Mouse (Mus musculus) midbrain, embryonic 14.5 days (tissue): ENCODE results near the gene Tns1. TPM values are rescaled to one million over a fixed set of nuclear protein-coding genes. Genes with fewer than 3 reads are reported as not detected.

Source experiments
- ATAC-seq: fragments of 200-750 bp; cut with Nextera tagmentation; 2 replicates; pipeline ENCODE4 v1.8.0; 2017; ENCODE audit warnings: moderate number of reproducible peaks, moderate library complexity; ENCODE audit not compliant: low FRiP score, low TSS enrichment
- DNase-seq: peaks from one replicate; pipeline ENCODE4 v3.0.0-alpha.2; 2015
- H3K27ac ChIP-seq: fragments of 300-500 bp; sonication (generic); replicated peaks from 2 replicates; pipeline ENCODE4 v1.5.1; 2014; ENCODE audit warnings: mild to moderate bottlenecking, low read depth, low read length, moderate library complexity
- H3K27me3 ChIP-seq: fragments of 300-500 bp; sonication (generic); 2 replicates; pipeline ENCODE4 v1.6.1; 2014; ENCODE audit warnings: low read length, control low read depth, mixed read lengths; ENCODE audit not compliant: control insufficient read depth, insufficient read depth
- H3K36me3 ChIP-seq: fragments of 300-500 bp; sonication (generic); 2 replicates; pipeline ENCODE4 v1.6.1; 2014; ENCODE audit warnings: low read length, control low read depth; ENCODE audit not compliant: control insufficient read depth, insufficient read depth
- H3K4me1 ChIP-seq: fragments of 300-500 bp; sonication (generic); 2 replicates; pipeline ENCODE4 v1.6.1; 2014; ENCODE audit warnings: mild to moderate bottlenecking, antibody characterized with exemption, low read length, control low read depth; ENCODE audit not compliant: control insufficient read depth, insufficient read depth
- H3K4me2 ChIP-seq: fragments of 300-500 bp; sonication (generic); 2 replicates; pipeline ENCODE4 v1.6.1; 2014; ENCODE audit warnings: mild to moderate bottlenecking, low read length, moderate library complexity
- H3K4me3 ChIP-seq: fragments of 300-500 bp; sonication (generic); replicated peaks from 2 replicates; pipeline ENCODE4 v1.5.1; 2014; ENCODE audit warnings: low read depth, low read length
- H3K9ac ChIP-seq: fragments of 300-500 bp; sonication (generic); replicated peaks from 2 replicates; pipeline ENCODE4 v1.6.1; 2014; ENCODE audit warnings: mild to moderate bottlenecking, low read length, moderate library complexity
- H3K9me3 ChIP-seq: fragments of 300-500 bp; sonication (generic); 2 replicates; pipeline ENCODE4 v1.6.1; 2016; ENCODE audit warnings: low read length, control low read depth, mixed read lengths; ENCODE audit not compliant: control insufficient read depth
- WGBS: fragments of 180-500 bp; shearing (Covaris S2); extraction: QIAGEN DNeasy Blood & Tissue Kit; methylation state at CpG from one replicate; pipeline ENCODE4 v1.1.7; 2014; 5-methylcytosine and 5-hydroxymethylcytosine counted together
- polyA plus RNA-seq: library from polyadenylated mRNA; unstranded; fragments of >200 nt; fragmentation: Nextera tagmentation; extraction: Ambion mirVana; gene quantifications from 2 replicates; pipeline ENCODE4 v1.2.1, GENCODE M21; 2014

Tns1 gene
- polyA plus RNA-seq, 1 experiment from 2014 or later = 11.0 TPM

GRCm38 (mm10) chr1:74153461-74154184, 29.4 kb upstream of the Tns1 start, which contains the start of gene Cxcr2:
Gene Cxcr2 (plus strand): TSS chr1:74153989.
- Histone ChIP-seq H3K27me3 (no peaks in the 10 kb centered on the region), H3K4me2 (no peak within 1 kb of the TSS), H3K4me1 (no peaks in the 10 kb centered on the region), H3K36me3 (no peaks in the 10 kb centered on the region), H3K4me3 (no peak within 1 kb of the TSS), H3K9ac (no peak within 1 kb of the TSS), H3K27ac (no peak within 1 kb of the TSS), H3K9me3 (no peaks in the 10 kb centered on the region)
- ATAC-seq (no peak), DNase-seq (no peak)
- 85% methylated on average over 8 of the region's 8 CpGs for WGBS

DNA sequence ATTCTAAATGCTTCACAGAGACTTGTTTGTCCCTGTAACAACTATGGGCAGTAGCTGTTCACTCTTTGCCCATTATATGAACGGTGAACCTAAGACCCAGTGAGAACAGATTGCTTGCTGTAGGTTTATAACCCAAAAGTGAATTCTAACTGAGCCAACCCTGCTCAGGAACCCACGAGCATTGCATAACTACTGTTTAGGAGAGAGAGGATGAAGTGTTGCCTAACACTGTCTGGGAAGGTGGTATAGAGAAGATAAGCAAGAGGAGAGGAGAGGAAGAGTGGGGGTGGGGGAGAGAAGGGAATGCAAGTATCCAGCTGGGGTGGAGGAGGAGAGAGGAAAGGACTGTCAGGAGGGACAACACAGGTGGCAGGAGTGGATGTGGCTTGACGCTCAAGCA, 26.8 kb upstream of the Tns1 start:
- H3K27ac ChIP-seq = no peak overlapping the region
- no peaks in the 10 kb centered on the region for H3K4me1 ChIP-seq
- no peak overlapping the region for H3K9ac ChIP-seq
- H3K27me3 ChIP-seq = no peaks in the 10 kb centered on the region
- ATAC-seq = no peak
- H3K4me2 ChIP-seq = no peak overlapping the region
- no peaks in the 10 kb centered on the region for H3K9me3 ChIP-seq
- no peaks in the 10 kb centered on the region for H3K36me3 ChIP-seq
- WGBS = 78% methylated on average over 3 of the region's 3 CpGs
- DNase-seq = no peak
- no peak overlapping the region for H3K4me3 ChIP-seq

DNA sequence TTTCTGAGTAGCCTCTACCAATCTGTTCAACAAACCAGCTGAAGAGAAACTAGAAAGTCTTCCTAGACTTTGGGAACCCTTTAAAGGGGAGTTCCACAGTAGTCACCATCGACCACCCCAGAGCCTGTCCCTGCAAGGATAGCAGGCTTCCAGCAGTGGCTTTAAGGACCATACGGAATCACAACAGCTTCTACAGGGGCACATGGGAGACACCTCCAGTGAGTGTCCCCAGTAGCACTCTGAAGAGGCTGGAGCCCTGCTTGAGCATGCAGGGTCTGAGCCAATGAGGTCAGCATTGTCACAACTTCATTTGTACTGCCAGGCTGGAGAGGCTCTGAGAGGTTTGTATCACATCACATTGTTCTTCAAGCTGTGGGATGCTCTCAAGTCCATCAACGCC, 25.9 kb upstream of the Tns1 start:
- no peak for ATAC-seq
- no peaks in the 10 kb centered on the region for H3K4me1 ChIP-seq
- H3K9ac ChIP-seq = no peak overlapping the region
- H3K27me3 ChIP-seq = no peaks in the 10 kb centered on the region
- WGBS = 72% methylated on average over 3 of the region's 3 CpGs
- H3K4me2 ChIP-seq = no peak overlapping the region
- H3K9me3 ChIP-seq = no peaks in the 10 kb centered on the region
- H3K4me3 ChIP-seq = no peak overlapping the region
- DNase-seq = no peak
- H3K36me3 ChIP-seq = no peaks in the 10 kb centered on the region
- H3K27ac ChIP-seq = no peak overlapping the region

DNA sequence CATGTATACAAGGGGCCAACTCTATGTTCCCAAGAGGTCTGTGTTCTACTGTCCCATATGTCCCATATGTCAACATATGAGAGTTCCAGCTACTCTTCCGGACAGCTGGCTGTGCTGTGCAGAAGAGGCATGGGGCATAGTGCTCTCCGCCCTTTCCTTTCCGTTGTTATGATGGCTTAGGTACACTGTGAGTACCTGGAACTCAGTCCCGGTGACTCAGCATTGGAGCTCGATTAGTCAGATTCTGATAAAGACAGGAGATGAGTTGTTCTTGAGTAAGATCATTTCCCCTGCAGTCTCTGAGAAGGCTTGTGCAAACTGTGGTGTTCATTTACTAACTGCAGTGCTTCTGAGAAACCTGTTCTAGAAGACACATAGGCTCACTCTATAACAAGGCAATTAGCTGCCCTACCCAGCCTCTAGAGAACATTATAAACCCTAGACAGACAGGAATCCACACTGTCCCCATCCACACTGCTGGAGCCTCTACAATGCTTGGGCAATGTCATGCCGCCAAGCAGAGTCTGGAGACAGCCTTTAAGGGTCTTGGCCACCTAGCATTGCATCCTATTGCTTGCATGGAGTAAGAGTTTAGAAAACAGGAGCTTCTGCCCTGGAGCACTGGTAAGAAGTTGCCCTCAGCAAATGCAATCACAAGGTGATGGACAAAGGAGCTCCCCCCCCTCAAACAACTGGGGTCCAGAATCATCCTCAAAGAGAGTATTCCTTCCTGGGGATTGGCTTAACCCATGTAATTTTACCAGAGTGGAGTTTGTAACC, 25.0 kb upstream of the Tns1 start:
- ATAC-seq = no peak
- WGBS = 91% methylated on average over 6 of the region's 6 CpGs
- H3K9ac ChIP-seq = no peak overlapping the region
- H3K4me3 ChIP-seq = no peak overlapping the region
- no peaks in the 10 kb centered on the region for H3K27me3 ChIP-seq
- DNase-seq = no peak
- no peaks in the 10 kb centered on the region for H3K36me3 ChIP-seq
- no peak overlapping the region for H3K4me2 ChIP-seq
- H3K27ac ChIP-seq = no peak overlapping the region
- no peaks in the 10 kb centered on the region for H3K9me3 ChIP-seq
- no peaks in the 10 kb centered on the region for H3K4me1 ChIP-seq

DNA sequence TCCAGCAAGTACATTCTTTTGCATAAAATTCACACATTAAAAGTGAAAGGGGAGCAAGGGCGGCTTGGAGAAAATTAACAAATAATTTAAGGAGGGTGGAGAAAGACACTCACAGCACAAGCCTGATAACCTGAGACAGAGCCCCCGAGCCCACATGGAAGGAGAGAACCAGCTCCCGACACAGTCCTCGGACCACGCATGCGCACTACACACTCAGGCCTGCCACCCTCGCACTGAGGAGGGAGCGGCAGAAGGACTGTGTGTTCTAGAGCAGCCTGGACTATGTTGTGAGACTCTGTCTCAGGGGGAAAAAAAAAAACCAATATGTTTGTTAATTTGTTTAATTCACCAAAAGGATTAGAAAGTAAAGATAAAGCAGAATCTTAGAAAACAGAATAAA, 17.5 kb upstream of the Tns1 start:
- ATAC-seq (no peak), DNase-seq (no peak)
- Histone ChIP-seq H3K4me3 (no peak overlapping the region), H3K9ac (no peak overlapping the region), H3K27me3 (no peaks in the 10 kb centered on the region), H3K4me2 (no peak overlapping the region), H3K27ac (no peak overlapping the region), H3K36me3 (no peaks in the 10 kb centered on the region), H3K4me1 (no peaks in the 10 kb centered on the region), H3K9me3 (no peaks in the 10 kb centered on the region)
- 76% methylated on average over 8 of the region's 8 CpGs for WGBS

- H3K4me3 ChIP-seq = no peak overlapping the region
- H3K4me1 ChIP-seq = no peaks in the 10 kb centered on the region
- no peak overlapping the region for H3K4me2 ChIP-seq
- H3K9ac ChIP-seq = no peak overlapping the region
- no peak for ATAC-seq
- H3K36me3 ChIP-seq = no peaks in the 10 kb centered on the region
- no peak overlapping the region for H3K27ac ChIP-seq
- WGBS = 68% methylated on average over 3 of the region's 3 CpGs
- no peaks in the 10 kb centered on the region for H3K27me3 ChIP-seq
- DNase-seq = no peak
- no peaks in the 10 kb centered on the region for H3K9me3 ChIP-seq
Observed at GRCm38 (mm10) chr1:74139415-74139814, 15.2 kb upstream of the Tns1 start.

DNA sequence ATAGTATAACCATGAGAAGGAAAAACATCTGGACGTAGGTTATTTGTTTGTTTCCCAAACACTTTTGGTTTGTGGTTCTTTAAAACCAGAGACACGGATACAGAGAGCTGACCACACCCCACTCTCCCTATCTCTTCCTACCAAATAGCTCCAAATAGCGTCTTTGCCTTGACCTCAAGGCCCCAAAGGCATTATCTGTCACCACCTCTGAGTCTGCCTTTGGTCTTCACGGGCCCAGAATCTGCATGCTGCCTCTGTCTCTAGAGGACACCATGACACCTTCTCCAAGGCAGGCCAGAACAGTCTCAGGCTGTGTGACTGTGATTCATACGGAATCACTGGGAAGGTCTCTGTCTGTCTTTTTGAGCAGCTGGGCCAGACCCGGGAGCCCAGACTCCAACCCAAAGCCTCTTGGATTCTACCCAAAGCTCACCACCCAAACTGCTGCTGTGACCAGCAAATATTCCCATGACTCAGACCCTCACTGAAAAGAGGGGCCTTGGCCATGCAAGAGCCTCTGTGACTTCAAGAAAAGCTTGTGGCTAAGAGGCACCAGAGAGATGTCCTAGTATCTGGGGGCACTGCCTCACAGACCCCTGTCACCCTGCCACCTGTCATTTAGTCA, 11.2 kb upstream of the Tns1 start:
- Histone ChIP-seq H3K9me3 (no peaks in the 10 kb centered on the region), H3K36me3 (no peaks in the 10 kb centered on the region), H3K27me3 (no peaks in the 10 kb centered on the region), H3K4me1 (no peaks in the 10 kb centered on the region), H3K4me3 (no peak overlapping the region), H3K4me2 (no peak overlapping the region), H3K9ac (no peak overlapping the region), H3K27ac (no peak overlapping the region)
- DNase-seq (no peak), ATAC-seq (no peak)
- WGBS = 85% methylated on average over 6 of the region's 6 CpGs

- no peak overlapping the region for H3K4me3 ChIP-seq
- ATAC-seq = no peak
- H3K27me3 ChIP-seq = no peaks in the 10 kb centered on the region
- whole genome bisulfite sequencing = 83% methylated on average over 6 of the region's 6 CpGs
- no peak for DNase-seq
- no peaks in the 10 kb centered on the region for H3K9me3 ChIP-seq
- no peak overlapping the region for H3K9ac ChIP-seq
- no peak overlapping the region for H3K4me2 ChIP-seq
- no peak overlapping the region for H3K27ac ChIP-seq
- H3K36me3 ChIP-seq = no peaks in the 10 kb centered on the region
- H3K4me1 ChIP-seq = no peaks in the 10 kb centered on the region
Observed at GRCm38 (mm10) chr1:74133954-74134353, 9.7 kb upstream of the Tns1 start.
